Mouse (Mus musculus) bone marrow, adult 2 months (tissue): ENCODE results near the gene Sfta2.

ENCODE experiments used
- CTCF ChIP-seq: fragments of 200-500 bp; IDR thresholded peaks from 2 replicates; pipeline ENCODE4 v1.5.1; 2011; ENCODE audit warnings: low read length, control low read depth; ENCODE audit not compliant: control insufficient read depth, insufficient read depth
- POLR2A ChIP-seq: fragments of 200-500 bp; IDR thresholded peaks from 2 replicates; pipeline ENCODE4 v1.6.1; 2011; ENCODE audit warnings: low read depth, mild to moderate bottlenecking, control low read depth, low read length, borderline replicate concordance; ENCODE audit not compliant: control insufficient read depth

DNA sequence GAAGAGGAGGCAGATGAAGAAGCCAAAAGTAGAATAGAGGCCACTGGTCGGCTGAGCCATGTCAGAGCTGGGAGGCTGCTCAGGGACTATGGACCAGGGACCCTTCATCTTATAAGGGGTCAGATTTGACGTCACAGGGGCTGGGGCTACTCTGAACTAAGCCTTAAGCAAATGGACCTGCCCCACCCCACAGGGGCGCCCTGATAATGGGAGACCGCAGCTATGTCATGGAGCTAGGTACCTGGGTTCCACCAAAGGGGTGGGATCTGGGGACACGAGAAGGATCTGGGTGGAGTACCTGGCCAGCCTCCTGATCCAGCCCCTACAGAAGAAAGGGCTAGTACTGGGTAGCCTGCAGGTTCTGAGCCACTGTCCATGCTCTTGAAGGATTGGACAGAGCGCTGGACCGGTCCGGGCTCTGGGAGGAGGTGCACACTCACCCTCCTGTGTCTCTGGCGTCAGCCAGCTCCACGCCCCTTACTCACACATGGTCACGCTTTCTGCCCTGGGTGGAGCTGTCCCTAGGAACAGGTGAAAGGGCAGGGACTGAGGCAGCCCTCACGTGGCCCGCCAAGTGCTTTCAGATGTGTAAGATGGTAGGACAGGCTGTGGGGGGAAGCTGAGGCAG lies 42.4 kb downstream of the Sfta2 start, which contains the start of gene Mucl3:
- TF ChIP-seq CTCF: no peak
- TF ChIP-seq POLR2A: no peak
